Mouse (Mus musculus) left cerebral cortex, adult 2 months (tissue): Measurements from ENCODE around the gene Erich4. TPM values are rescaled to one million over a fixed set of nuclear protein-coding genes. Genes with fewer than 3 reads are reported as not detected.

ENCODE experiments used
- DNase-seq, 2 experiments: peaks; one replicate each; pipeline ENCODE4 v3.0.0; 2021 to 2022; ENCODE audit warnings: low spot score in 2 of 2, mixed read lengths in 1 of 2; ENCODE audit errors: extremely low spot score in 1 of 2
- H3K27ac ChIP-seq: fragments of 200-600 bp; 2 replicates; pipeline ENCODE4 v1.8.1; 2022
- H3K4me3 ChIP-seq: fragments of 200-600 bp; 2 replicates; pipeline ENCODE4 v1.8.1; 2022
- CTCF ChIP-seq: fragments of 200-600 bp; IDR thresholded peaks from 2 replicates; pipeline ENCODE4 v1.8.1; 2022; ENCODE audit warnings: antibody characterized with exemption, mild to moderate bottlenecking, moderate library complexity
- intact Hi-C: fragments of 180-260 bp; cut with DNase I; formaldehyde crosslinking; loops from one replicate; pipeline ENCODE4 v1.15.1; 2025
- total RNA-seq, 2 experiments: library from RNA; stranded (reverse); gene quantifications; 2 replicates each; pipeline ENCODE4 v1.2.3; 2021

Erich4 gene
- total RNA-seq, 2 experiments from 2014 or later = not detected

GRCm38 (mm10) chr7:25618865-25619721 is 3.4 kb upstream of the Erich4 start, which contains the start of gene Dmac2:
Gene Dmac2 (plus strand): TSS chr7:25619414.
- peak within 1 kb of the TSS; percentile 90 for H3K27ac ChIP-seq
- no peak for TF ChIP-seq CTCF

GRCm38 (mm10) chr7:25617376-25618160 is 1.9 kb upstream of the Erich4 start:
- Histone ChIP-seq H3K4me3 (no peak overlapping the region), H3K27ac (no peak overlapping the region)
- TF ChIP-seq CTCF = no peak
- intact Hi-C loops = no loop called here
- DNase-seq = peak in 1 of 2 experiments; percentile 5

More at GRCm38 (mm10) chr7:25618865-25619721, 3.4 kb upstream of the Erich4 start, which contains the start of gene Dmac2:
- intact Hi-C loops = no loop called here
- DNase-seq = peak; percentile 90 to 93
- H3K4me3 ChIP-seq = peak within 1 kb of the TSS; percentile 67

GRCm38 (mm10) chr7:25614831-25615705 is 624 bp downstream of the Erich4 start:
- intact Hi-C loops = no loop called here
- no peak for TF ChIP-seq CTCF
- Histone ChIP-seq H3K27ac (no peak overlapping the region), H3K4me3 (no peak overlapping the region)
- peak in 1 of 2 experiments; percentile 6 for DNase-seq

- intact Hi-C loops = no loop called here
- no peak for TF ChIP-seq CTCF
- no peak overlapping the region for H3K27ac ChIP-seq
- no peak overlapping the region for H3K4me3 ChIP-seq
- peak in 1 of 2 experiments; percentile 8 for DNase-seq
Observed at GRCm38 (mm10) chr7:25614086-25614485, 1.6 kb downstream of the Erich4 start.

GRCm38 (mm10) chr7:25611501-25611900 is 4.2 kb downstream of the Erich4 start:
- no peak for DNase-seq
- Histone ChIP-seq H3K4me3 (no peak overlapping the region), H3K27ac (no peak overlapping the region)
- intact Hi-C loops = no loop called here
- TF ChIP-seq CTCF = no peak

DNA sequence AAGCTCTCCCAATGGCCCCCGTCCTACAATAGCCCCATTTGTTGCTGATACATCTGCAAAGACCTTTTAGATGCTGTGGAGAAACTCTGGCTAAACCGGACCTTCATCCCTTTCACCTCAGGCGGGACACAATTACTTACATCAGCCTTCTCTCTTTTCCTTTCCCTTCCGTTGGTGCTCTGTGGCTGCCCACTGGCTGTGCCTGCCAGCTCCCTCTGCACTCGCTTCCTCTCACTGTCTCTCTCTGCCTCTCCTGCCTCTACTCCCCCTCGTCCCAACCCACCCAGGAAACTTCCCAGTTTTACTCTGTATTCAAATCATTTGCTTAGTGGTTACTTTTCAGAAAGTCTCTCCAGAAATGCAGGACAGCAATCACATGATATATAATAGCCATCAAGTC is 5.6 kb downstream of the Erich4 start:
- intact Hi-C loops = no loop called here
- no peak for TF ChIP-seq CTCF
- Histone ChIP-seq H3K4me3 (no peak overlapping the region), H3K27ac (no peak overlapping the region)
- DNase-seq = peak in 1 of 2 experiments; percentile 6

DNA sequence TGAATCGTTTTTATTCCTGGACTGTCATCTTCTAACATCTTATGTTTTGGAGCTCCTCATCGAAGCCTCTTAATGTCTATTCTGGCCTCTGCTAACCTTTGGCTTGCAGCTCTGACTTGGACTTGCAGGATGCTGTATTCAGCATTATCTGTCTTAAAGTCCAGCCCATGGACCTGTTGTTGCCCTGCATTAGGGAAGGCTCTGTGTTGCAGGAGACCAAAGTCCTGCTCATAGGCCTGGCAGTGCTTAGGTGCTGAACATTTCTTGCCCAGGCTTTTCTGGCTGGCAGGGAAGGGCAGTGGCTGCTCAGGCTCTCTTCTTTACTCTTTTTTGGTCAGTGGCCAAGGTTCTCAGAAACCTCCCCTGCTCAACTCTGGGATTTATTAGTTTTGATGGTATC is 8.5 kb downstream of the Erich4 start:
- Histone ChIP-seq H3K27ac (no peak overlapping the region), H3K4me3 (no peak overlapping the region)
- peak in 1 of 2 experiments; percentile 6 for DNase-seq
- intact Hi-C loops = no loop called here
- no peak for TF ChIP-seq CTCF

GRCm38 (mm10) chr7:25606625-25607063 is 9.0 kb downstream of the Erich4 start:
- Histone ChIP-seq H3K27ac (no peak overlapping the region), H3K4me3 (no peak overlapping the region)
- DNase-seq = no peak
- no peak for TF ChIP-seq CTCF
- intact Hi-C loops = no loop called here

DNA sequence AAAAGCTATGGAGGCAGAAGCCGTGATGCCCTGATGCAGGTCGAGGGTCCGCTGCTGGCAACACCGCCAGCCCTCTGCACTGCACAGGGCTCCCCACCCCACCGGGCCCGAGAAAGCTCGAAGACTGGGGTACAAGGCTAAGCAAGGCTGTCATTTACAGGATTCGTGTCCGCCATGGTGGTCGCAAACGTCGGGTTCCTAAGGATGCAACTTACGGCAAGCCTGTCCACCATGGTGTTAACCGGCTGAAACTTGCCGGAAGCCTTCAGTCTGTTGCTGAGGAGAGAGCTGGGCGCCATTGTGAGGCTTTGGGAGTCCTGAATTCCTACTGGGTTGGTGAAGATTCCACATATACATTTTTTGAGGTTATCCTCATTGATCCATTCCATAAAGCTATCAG is 14.3 kb downstream of the Erich4 start:
- no peak for DNase-seq
- intact Hi-C loops = loop anchor here (2.0 kb wide), 1 partner anchor 177 kb away; no protein-coding TSS in a partner anchor
- TF ChIP-seq CTCF = no peak
- H3K4me3 ChIP-seq = no peak overlapping the region
- no peak overlapping the region for H3K27ac ChIP-seq

DNA sequence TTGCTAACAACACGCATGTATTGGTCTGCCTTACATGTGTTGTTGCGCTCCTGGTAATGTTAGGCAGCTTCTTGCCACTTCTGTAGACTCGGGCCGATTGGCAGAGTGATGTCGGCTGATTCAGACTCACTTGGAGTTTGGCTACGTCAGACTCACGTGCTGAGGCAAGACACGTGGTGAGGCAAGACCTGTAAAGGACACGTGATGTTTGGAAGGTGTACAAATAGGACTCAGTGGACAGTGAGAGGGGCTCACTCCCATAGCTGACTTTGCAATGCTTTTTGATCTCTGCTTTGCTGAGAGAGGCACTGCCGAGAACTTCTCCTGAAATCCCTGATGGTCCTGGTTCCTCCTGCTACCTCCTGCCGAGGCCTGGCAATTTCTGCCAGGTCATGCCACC is 15.0 kb downstream of the Erich4 start:
- DNase-seq = no peak

DNA sequence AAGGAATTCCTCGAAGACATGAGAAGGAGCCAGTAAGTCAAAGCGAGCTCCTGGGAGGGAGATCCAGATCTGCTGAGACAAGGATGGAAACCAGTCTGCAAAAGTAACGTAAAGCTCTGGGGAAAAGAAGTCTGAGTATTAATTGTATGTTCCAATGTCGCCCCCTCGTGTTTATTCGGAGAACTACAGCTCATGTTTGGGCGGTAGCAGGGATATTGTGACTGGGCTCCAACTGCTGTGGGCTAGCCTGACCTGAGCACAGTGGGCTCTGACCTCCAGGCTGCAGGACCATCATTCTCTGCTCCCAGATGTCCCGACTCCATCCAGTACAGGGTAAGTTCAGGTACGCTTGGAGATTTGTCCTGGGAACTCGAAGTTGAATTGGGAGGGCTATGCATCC is 16.0 kb downstream of the Erich4 start:
- H3K27ac ChIP-seq = no peak overlapping the region
- intact Hi-C loops = loop anchor here (2.0 to 5.0 kb wide), 2 partner anchors 112 to 175 kb away; no protein-coding TSS in a partner anchor
- peak; percentile 64 to 78 for DNase-seq

More for the DNA sequence above, 15.0 kb downstream of the Erich4 start:
- no peak for TF ChIP-seq CTCF
- Histone ChIP-seq H3K27ac (no peak overlapping the region), H3K4me3 (no peak overlapping the region)
- intact Hi-C loops = loop anchor here (2.0 kb wide), 1 partner anchor 176 kb away; no protein-coding TSS in a partner anchor

More for the DNA sequence above, 16.0 kb downstream of the Erich4 start:
- H3K4me3 ChIP-seq = no peak overlapping the region
- TF ChIP-seq CTCF = peak; percentile 94
